Mouse (Mus musculus): ENCODE measurements around the gene Patl2.

The Patl2 gene

GRCm38 (mm10) chr2:122081728-122082456, 104.1 kb downstream of the Patl2 start:
- in situ Hi-C loops (cut with MboI, MseI): loop anchor here (10.0 kb wide), 1 partner anchor 163 kb away; no protein-coding TSS in a partner anchor
